Mouse (Mus musculus) ES-E14 (cell line): ENCODE measurements around the gene Auh. TPM values are rescaled to one million over a fixed set of nuclear protein-coding genes. Genes with fewer than 3 reads are reported as not detected.

Experiments used
- DNase-seq: peaks from one replicate; pipeline ENCODE4 v3.0.0-alpha.2; 2013; ENCODE audit warnings: low read depth, low spot score
- H3K27ac ChIP-seq: 2 replicates; pipeline ENCODE4 v1.5.1; 2012; ENCODE audit warnings: low read depth, mild to moderate bottlenecking, low read length, moderate library complexity, mixed read lengths; ENCODE audit not compliant: poor library complexity, insufficient read depth, severe bottlenecking
- H3K36me3 ChIP-seq: 2 replicates; pipeline ENCODE4 v1.6.1; 2012; ENCODE audit warnings: mild to moderate bottlenecking, low read length, moderate library complexity, mixed read lengths; ENCODE audit not compliant: control insufficient read depth, poor library complexity, insufficient read depth, severe bottlenecking
- H3K4me1 ChIP-seq, 2 experiments: fragments of 150-350 bp in 1 of 2; sonication (generic) in 1 of 2; 2 replicates each; pipeline ENCODE4 v1.6.1; 2012; ENCODE audit warnings: low read length in 2 of 2, mild to moderate bottlenecking in 1 of 2, mixed read lengths in 1 of 2; ENCODE audit not compliant: control insufficient read depth in 2 of 2, insufficient read depth in 2 of 2, poor library complexity in 1 of 2
- H3K4me3 ChIP-seq, 2 experiments: fragments of 150-350 bp in 1 of 2; sonication (generic) in 1 of 2; 2 replicates each; pipeline ENCODE4 v1.5.1; 2012; ENCODE audit warnings: low read length in 2 of 2, low read depth in 1 of 2, mild to moderate bottlenecking in 1 of 2, mixed read lengths in 1 of 2; ENCODE audit not compliant: insufficient read depth in 1 of 2, poor library complexity in 1 of 2, severe bottlenecking in 1 of 2
- H3K9ac ChIP-seq: 2 replicates; pipeline ENCODE4 v1.6.1; 2012; ENCODE audit warnings: low read depth, mild to moderate bottlenecking, low read length, mixed read lengths; ENCODE audit not compliant: poor library complexity, insufficient read depth, severe bottlenecking
- H3K9me3 ChIP-seq: fragments of 150-350 bp; sonication (generic); 2 replicates; pipeline ENCODE4 v1.6.1; 2012; ENCODE audit warnings: low read depth, mild to moderate bottlenecking, low read length; ENCODE audit not compliant: control insufficient read depth, insufficient read depth
- CHD2 ChIP-seq: IDR thresholded peaks from 2 replicates; pipeline ENCODE4 v1.6.1; 2014; ENCODE audit warnings: mild to moderate bottlenecking, low read depth, low read length, inconsistent platforms
- HCFC1 ChIP-seq: IDR thresholded peaks from 2 replicates; pipeline ENCODE4 v1.6.1; 2012; ENCODE audit warnings: low read length, inconsistent platforms, borderline replicate concordance; ENCODE audit not compliant: insufficient read depth
- MAFK ChIP-seq: IDR thresholded peaks from 2 replicates; pipeline ENCODE4 v1.6.1; 2014; ENCODE audit warnings: mild to moderate bottlenecking, low read depth, low read length, inconsistent platforms; ENCODE audit not compliant: insufficient read depth
- ZC3H11A ChIP-seq: IDR thresholded peaks from 2 replicates; pipeline ENCODE4 v1.6.1; 2012; ENCODE audit warnings: low read depth, mild to moderate bottlenecking, inconsistent platforms, low read length, borderline replicate concordance
- ZNF384 ChIP-seq: IDR thresholded peaks from 2 replicates; pipeline ENCODE4 v1.6.1; 2012; ENCODE audit warnings: low read depth, low read length, inconsistent platforms
- in situ Hi-C, 2 experiments: fragments of 600-800 bp; cut with MboI; formaldehyde crosslinking; loops; one replicate each; pipeline ENCODE4 v1.15.1; 2025; ENCODE audit warnings: low sequenced_read_pairs in 2 of 2, inconsistent platforms in 1 of 2; ENCODE audit not compliant: unreplicated experiment in 2 of 2
- total RNA-seq: library from RNA; depleted of rRNA; stranded (reverse); fragments of 300-350 nt; gene quantifications from 2 replicates; pipeline ENCODE4 v1.2.3, GENCODE M21; 2012

Auh gene
- total RNA-seq, 1 experiment = 14.5 TPM

- no peaks in the 10 kb centered on the region for H3K9me3 ChIP-seq
- in situ Hi-C loops = no loop called here
- TF ChIP-seq CHD2 = no peak
- H3K36me3 ChIP-seq = no peaks in the 10 kb centered on the region
- 0 out of 4 replicates have a peak, but pooled peaks cover 0 to 5% of the 10 kb centered on the region in 2 experiments for H3K4me1 ChIP-seq
- no peak for DNase-seq
- no peak overlapping the region for H3K4me3 ChIP-seq
- no peak overlapping the region for H3K27ac ChIP-seq
- no peak overlapping the region for H3K9ac ChIP-seq
These were observed 37.4 kb downstream of the Auh start for GRCm38 (mm10) chr13:52892065-52892503.

- H3K4me3 ChIP-seq = no peak overlapping the region
- no peak overlapping the region for H3K27ac ChIP-seq
- no peaks in the 10 kb centered on the region for H3K36me3 ChIP-seq
- H3K9me3 ChIP-seq = no peaks in the 10 kb centered on the region
- DNase-seq = no peak
- no peak overlapping the region for H3K9ac ChIP-seq
- 0 out of 4 replicates have a peak, but pooled peaks cover 0 to 5% of the 10 kb centered on the region in 2 experiments for H3K4me1 ChIP-seq
- TF ChIP-seq ZC3H11A = no peak
- TF ChIP-seq HCFC1 = no peak
- no peak for TF ChIP-seq CHD2
- no peak for TF ChIP-seq ZNF384
- TF ChIP-seq MAFK = no peak
- in situ Hi-C loops = no loop called here
These were observed 39.2 kb downstream of the Auh start for GRCm38 (mm10) chr13:52890313-52890712.

GRCm38 (mm10) chr13:52886779-52887178 lies 42.7 kb downstream of the Auh start:
- Histone ChIP-seq H3K27ac (no peak overlapping the region), H3K36me3 (no peaks in the 10 kb centered on the region), H3K9ac (no peak overlapping the region), H3K9me3 (no peaks in the 10 kb centered on the region), H3K4me3 (no peak overlapping the region), H3K4me1 (peaks cover 0 to 10% of the 10 kb centered on the region in 2 experiments; a peak in 1 of 4 replicates)
- TF ChIP-seq HCFC1 = no peak
- no peak for DNase-seq
- in situ Hi-C loops = no loop called here

- in situ Hi-C loops = no loop called here
- TF ChIP-seq ZNF384 = no peak
- no peak for TF ChIP-seq MAFK
- TF ChIP-seq CHD2 = no peak
- no peak for TF ChIP-seq ZC3H11A
These were observed 45.5 kb downstream of the Auh start for GRCm38 (mm10) chr13:52883960-52884326.

GRCm38 (mm10) chr13:52883084-52883959 lies 46.2 kb downstream of the Auh start:
- no peak for TF ChIP-seq MAFK
- no peak for TF ChIP-seq ZC3H11A
- no peak for TF ChIP-seq HCFC1
- no peak for TF ChIP-seq CHD2
- no peak for TF ChIP-seq ZNF384
- Histone ChIP-seq H3K36me3 (no peaks in the 10 kb centered on the region), H3K4me1 (peaks cover 4 to 15% of the 10 kb centered on the region in 2 experiments; a peak in 1 of 4 replicates), H3K9me3 (no peaks in the 10 kb centered on the region), H3K4me3 (no peak overlapping the region), H3K9ac (no peak overlapping the region), H3K27ac (no peak overlapping the region)
- DNase-seq = no peak
- in situ Hi-C loops = no loop called here

More at GRCm38 (mm10) chr13:52883960-52884326, 45.5 kb downstream of the Auh start:
- H3K9ac ChIP-seq = no peak overlapping the region
- H3K27ac ChIP-seq = no peak overlapping the region
- DNase-seq = no peak
- H3K4me3 ChIP-seq = no peak overlapping the region
- H3K36me3 ChIP-seq = no peaks in the 10 kb centered on the region
- H3K4me1 ChIP-seq = peaks cover 4 to 16% of the 10 kb centered on the region in 2 experiments; a peak in 1 of 4 replicates
- H3K9me3 ChIP-seq = no peaks in the 10 kb centered on the region
